Mouse (Mus musculus): ENCODE measurements around the gene Ifngr2. TPM values are rescaled to one million over a fixed set of nuclear protein-coding genes. Genes with fewer than 3 reads are reported as not detected.

Ifngr2 gene
- polyA plus RNA-seq (2012; rRNA removed) = 48.9 and 162 TPM in 2 replicates

DNA sequence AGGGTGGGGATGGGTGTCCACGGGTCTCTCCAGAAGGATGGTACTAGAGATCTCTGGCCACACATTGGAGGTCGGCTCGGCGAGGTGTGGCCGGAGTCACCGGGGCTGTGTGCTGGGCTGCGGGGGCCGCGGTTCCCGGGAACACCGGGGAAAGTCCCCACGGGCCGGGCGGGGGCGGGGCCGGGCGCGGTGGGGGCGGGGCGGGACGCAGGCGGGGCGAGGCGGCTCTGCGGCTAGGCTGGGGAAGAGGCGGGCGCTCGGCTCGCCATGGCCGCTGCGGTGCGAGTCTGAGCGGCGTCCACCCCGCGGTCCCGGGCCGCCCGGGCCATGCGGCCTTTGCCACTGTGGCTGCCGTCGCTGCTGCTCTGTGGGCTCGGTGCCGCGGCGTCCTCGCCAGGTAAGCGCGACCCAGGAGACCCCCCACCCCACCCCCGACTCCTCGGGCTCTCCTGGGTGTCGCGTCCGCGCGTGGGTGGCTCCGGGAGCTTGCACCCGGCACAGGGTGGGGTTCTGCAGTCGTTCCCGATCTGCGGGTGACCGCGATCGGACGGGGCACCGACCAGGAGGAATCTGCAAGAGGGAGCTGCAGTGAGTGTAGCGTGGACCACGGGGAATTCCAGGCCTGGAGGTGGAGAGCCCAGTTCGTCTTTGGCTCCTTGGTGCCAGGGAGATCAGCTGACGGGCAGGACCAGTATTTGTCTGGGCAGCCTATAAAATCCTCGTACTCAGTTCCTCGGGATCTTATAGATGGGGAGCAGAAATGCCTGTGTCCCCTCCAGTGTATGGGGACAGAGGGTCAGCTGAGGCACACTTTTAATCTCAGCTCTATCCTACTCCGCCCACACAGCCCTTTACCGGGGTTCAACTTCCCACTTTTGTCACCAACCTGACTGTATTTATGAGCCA, at the start of gene Ifngr2:
Gene Ifngr2 (plus strand): TSS at position 237 of the 906 bp plus-strand sequence.
- 0 out of 2 replicates have a peak, but pooled peaks cover 2% of the 10 kb centered on the region for H3K36me3 ChIP-seq (ENCODE audit: control insufficient read depth, insufficient read depth, low read length)
- no peaks in the 10 kb centered on the region for H3K27me3 ChIP-seq (ENCODE audit: control insufficient read depth, insufficient read depth, low read length)
- H3K4me1 ChIP-seq (ENCODE audit: control insufficient read depth, insufficient read depth, insufficient read length, low read length) = peaks cover 23% of the 10 kb centered on the region
- H3K4me3 ChIP-seq (ENCODE audit: low read depth, low read length) = peak within 1 kb of the TSS; percentile 95
- no peak for TF ChIP-seq CTCF (IDR thresholded peaks at IDR 0.05; ENCODE audit: extremely low read depth, insufficient read length, insufficient replicate concordance, low read depth, low read length)
- no peak; the same call in 1 of the 2 replicates for TF ChIP-seq POLR2A (IDR thresholded peaks at IDR 0.05; ENCODE audit: low read depth, low read length)
- under 1% methylated on average over 73 of the region's 74 CpGs for WGBS
- H3K27ac ChIP-seq (ENCODE audit: insufficient read depth, low read depth, low read length) = peak within 1 kb of the TSS; percentile 96

DNA sequence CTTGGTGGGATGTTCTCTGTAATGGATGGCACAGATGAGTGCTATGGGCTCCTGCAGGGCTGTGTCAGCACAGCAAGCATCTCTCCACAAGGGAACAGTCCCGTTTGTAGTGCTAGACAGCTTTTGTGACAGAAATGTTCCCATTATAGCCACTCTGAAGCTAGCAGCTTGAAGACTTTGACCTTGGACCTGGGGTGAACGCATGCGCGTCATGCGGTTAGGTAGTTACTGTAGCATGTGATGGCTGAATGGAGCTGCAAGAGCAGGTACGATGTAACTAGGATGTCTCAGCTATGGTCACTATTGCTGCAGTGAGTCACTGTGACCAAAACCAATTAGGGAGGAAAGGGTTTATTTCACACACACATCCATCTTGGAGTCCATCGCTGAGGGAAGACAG, 48.8 kb upstream of the Ifngr2 start:
- H3K27ac ChIP-seq (ENCODE audit: insufficient read depth, low read depth, low read length) = no peak overlapping the region
- no peak for TF ChIP-seq POLR2A (IDR thresholded peaks at IDR 0.05; ENCODE audit: low read depth, low read length)
- TF ChIP-seq CTCF (IDR thresholded peaks at IDR 0.05; ENCODE audit: extremely low read depth, insufficient read length, insufficient replicate concordance, low read depth, low read length) = no peak
- H3K4me1 ChIP-seq (ENCODE audit: control insufficient read depth, insufficient read depth, insufficient read length, low read length) = no peaks in the 10 kb centered on the region
- peaks cover 70% of the 10 kb centered on the region for H3K36me3 ChIP-seq (ENCODE audit: control insufficient read depth, insufficient read depth, low read length)
- WGBS = 86% methylated on average over 7 of the region's 7 CpGs
- H3K4me3 ChIP-seq (ENCODE audit: low read depth, low read length) = no peak overlapping the region
- no peaks in the 10 kb centered on the region for H3K27me3 ChIP-seq (ENCODE audit: control insufficient read depth, insufficient read depth, low read length)

DNA sequence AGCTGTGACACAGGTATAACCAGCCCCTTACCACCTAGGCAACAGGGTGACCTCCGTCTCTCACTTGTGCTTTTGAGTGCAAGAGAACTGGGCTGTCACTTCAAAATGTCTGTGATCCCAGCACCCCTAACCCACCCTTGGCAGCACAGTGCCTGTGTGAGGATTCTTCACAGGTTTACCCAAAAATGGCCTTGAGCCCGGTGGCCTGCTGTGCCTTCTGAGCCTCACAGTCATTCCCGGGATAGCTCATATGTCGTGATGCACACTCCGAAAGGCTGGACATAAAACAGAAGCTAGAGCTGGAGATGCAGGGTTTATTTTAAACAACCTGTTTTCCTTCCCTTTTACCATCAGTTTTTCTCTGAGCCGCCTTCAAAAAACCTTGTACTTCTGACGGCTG, 42.2 kb upstream of the Ifngr2 start:
- Histone ChIP-seq H3K36me3 (ENCODE audit: control insufficient read depth, insufficient read depth, low read length) (peaks cover 69% of the 10 kb centered on the region), H3K27ac (ENCODE audit: insufficient read depth, low read depth, low read length) (no peak overlapping the region), H3K4me1 (ENCODE audit: control insufficient read depth, insufficient read depth, insufficient read length, low read length) (no peaks in the 10 kb centered on the region), H3K27me3 (ENCODE audit: control insufficient read depth, insufficient read depth, low read length) (no peaks in the 10 kb centered on the region), H3K4me3 (ENCODE audit: low read depth, low read length) (no peak overlapping the region)
- TF ChIP-seq POLR2A (IDR thresholded peaks at IDR 0.05; ENCODE audit: low read depth, low read length) (no peak), CTCF (IDR thresholded peaks at IDR 0.05; ENCODE audit: extremely low read depth, insufficient read length, insufficient replicate concordance, low read depth, low read length) (no peak)
- 94% methylated on average over 7 of the region's 7 CpGs for WGBS

DNA sequence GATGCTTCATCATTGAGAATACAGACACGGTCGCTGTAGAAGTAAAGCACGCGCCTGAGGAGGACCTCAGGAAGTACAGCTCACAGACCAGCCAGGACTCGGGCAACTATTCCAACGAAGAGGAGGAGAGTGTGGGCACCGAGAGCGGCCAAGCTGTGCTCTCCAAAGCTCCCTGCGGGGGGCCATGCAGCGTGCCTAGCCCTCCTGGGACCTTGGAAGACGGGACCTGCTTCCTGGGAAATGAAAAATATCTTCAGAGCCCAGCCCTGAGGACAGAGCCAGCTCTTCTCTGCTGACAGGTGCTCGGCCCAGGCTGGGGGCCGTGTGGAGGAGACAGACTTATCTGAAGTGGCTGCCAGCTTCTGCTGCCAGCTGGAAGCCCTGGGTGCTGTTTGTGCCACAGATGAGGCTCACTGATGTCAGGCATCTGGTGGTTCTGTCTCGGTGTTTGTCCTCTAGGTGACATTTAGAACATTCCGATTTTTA, 41.7 kb upstream of the Ifngr2 start:
- WGBS = 88% methylated on average over 15 of the region's 15 CpGs
- Histone ChIP-seq H3K27ac (ENCODE audit: insufficient read depth, low read depth, low read length) (no peak overlapping the region), H3K27me3 (ENCODE audit: control insufficient read depth, insufficient read depth, low read length) (no peaks in the 10 kb centered on the region), H3K36me3 (ENCODE audit: control insufficient read depth, insufficient read depth, low read length) (peaks cover 66% of the 10 kb centered on the region), H3K4me3 (ENCODE audit: low read depth, low read length) (no peak overlapping the region), H3K4me1 (ENCODE audit: control insufficient read depth, insufficient read depth, insufficient read length, low read length) (no peaks in the 10 kb centered on the region)
- TF ChIP-seq CTCF (IDR thresholded peaks at IDR 0.05; ENCODE audit: extremely low read depth, insufficient read length, insufficient replicate concordance, low read depth, low read length) (no peak), POLR2A (IDR thresholded peaks at IDR 0.05; ENCODE audit: low read depth, low read length) (no peak)

DNA sequence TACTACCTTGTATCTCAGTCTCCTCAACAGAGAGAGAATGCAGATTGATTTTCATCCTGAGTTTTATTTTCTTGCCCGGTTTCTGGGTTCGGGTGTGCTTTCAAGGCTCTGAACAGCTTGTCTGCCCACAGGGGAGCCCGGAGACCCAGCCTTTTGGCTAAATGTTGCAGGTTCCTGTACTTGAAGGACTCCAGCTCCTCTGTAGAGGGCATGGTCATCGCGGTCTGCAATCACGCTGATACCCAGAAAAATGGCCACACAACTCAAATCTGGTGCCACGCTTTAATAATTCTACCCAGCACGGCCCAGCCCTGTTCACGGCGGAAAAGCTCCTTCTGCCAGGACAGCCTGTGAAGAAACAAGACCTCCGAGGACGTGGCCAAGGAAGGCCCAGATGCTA, 40.5 kb upstream of the Ifngr2 start:
- Histone ChIP-seq H3K4me3 (ENCODE audit: low read depth, low read length) (no peak overlapping the region), H3K27ac (ENCODE audit: insufficient read depth, low read depth, low read length) (no peak overlapping the region), H3K36me3 (ENCODE audit: control insufficient read depth, insufficient read depth, low read length) (peaks cover 58% of the 10 kb centered on the region), H3K4me1 (ENCODE audit: control insufficient read depth, insufficient read depth, insufficient read length, low read length) (no peaks in the 10 kb centered on the region), H3K27me3 (ENCODE audit: control insufficient read depth, insufficient read depth, low read length) (no peaks in the 10 kb centered on the region)
- TF ChIP-seq POLR2A (IDR thresholded peaks at IDR 0.05; ENCODE audit: low read depth, low read length) = no peak
- no peak for TF ChIP-seq CTCF (IDR thresholded peaks at IDR 0.05; ENCODE audit: extremely low read depth, insufficient read length, insufficient replicate concordance, low read depth, low read length)
- WGBS = 96% methylated on average over 12 of the region's 12 CpGs

DNA sequence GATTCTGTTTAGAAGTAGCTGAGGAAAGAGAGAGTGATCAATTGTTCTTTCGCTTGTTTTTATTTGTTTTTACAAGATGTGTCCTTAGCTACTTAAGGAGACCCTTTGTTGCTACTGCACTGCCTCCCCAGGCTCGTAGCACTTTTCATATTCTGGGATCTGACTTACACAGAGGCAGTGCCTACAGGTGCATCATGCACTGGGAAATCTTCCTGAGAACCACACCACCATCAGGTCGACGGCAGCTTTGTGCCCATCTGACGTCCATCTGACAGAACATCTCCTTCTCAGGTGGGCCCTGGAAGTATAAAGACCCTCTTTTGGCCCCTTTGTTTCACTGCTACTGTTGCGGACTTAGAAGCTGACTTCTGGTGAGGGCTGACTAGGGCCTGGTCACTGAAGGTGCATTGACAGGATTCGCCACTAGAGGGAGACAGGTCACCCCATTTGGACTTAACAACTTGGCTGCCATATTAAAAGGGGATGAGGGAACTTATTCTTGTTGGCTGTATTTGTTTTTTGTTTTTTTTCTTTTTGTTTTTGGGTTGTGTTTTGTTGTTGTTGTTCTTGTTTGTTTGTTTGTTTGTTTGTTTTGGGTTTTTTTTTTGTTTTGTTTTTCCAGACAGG, 34.6 kb upstream of the Ifngr2 start:
- TF ChIP-seq POLR2A (IDR thresholded peaks at IDR 0.05; ENCODE audit: low read depth, low read length) = no peak
- peak; percentile 86; the same call in 1 of the 2 replicates for TF ChIP-seq CTCF (IDR thresholded peaks at IDR 0.05; ENCODE audit: extremely low read depth, insufficient read length, insufficient replicate concordance, low read depth, low read length)
- H3K27me3 ChIP-seq (ENCODE audit: control insufficient read depth, insufficient read depth, low read length) = no peaks in the 10 kb centered on the region
- no peak overlapping the region for H3K27ac ChIP-seq (ENCODE audit: insufficient read depth, low read depth, low read length)
- H3K4me1 ChIP-seq (ENCODE audit: control insufficient read depth, insufficient read depth, insufficient read length, low read length) = no peaks in the 10 kb centered on the region
- no peak overlapping the region for H3K4me3 ChIP-seq (ENCODE audit: low read depth, low read length)
- WGBS = 34% methylated on average over 7 of the region's 7 CpGs
- peaks cover 9% of the 10 kb centered on the region; the same call in 1 of the 2 replicates for H3K36me3 ChIP-seq (ENCODE audit: control insufficient read depth, insufficient read depth, low read length)

DNA sequence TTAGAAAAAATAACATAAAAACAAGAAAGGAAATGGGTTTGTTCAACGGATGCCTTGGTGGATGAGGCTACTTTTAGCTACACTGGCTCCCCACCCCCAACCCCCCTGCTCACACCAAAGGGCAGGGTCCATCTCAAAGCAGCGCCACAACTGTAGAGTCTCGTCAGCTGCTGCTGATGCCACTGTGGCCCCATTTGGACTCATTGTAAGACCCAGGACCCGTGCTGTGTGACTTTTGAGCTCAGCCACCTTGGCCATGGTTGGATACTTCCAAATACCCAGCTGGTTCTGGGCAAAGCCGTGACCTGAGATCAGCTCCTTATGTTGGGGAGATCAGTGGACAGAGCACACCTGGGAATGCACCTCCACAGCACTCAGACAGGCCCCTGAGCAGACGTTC, 33.8 kb upstream of the Ifngr2 start:
- no peak for TF ChIP-seq POLR2A (IDR thresholded peaks at IDR 0.05; ENCODE audit: low read depth, low read length)
- TF ChIP-seq CTCF (IDR thresholded peaks at IDR 0.05; ENCODE audit: extremely low read depth, insufficient read length, insufficient replicate concordance, low read depth, low read length) = no peak
- no peak overlapping the region for H3K4me3 ChIP-seq (ENCODE audit: low read depth, low read length)

More for the DNA sequence above, 33.8 kb upstream of the Ifngr2 start:
- Histone ChIP-seq H3K36me3 (ENCODE audit: control insufficient read depth, insufficient read depth, low read length) (peaks cover 4% of the 10 kb centered on the region; the same call in 1 of the 2 replicates), H3K4me1 (ENCODE audit: control insufficient read depth, insufficient read depth, insufficient read length, low read length) (no peaks in the 10 kb centered on the region), H3K27me3 (ENCODE audit: control insufficient read depth, insufficient read depth, low read length) (no peaks in the 10 kb centered on the region), H3K27ac (ENCODE audit: insufficient read depth, low read depth, low read length) (no peak overlapping the region)
- 92% methylated on average over 6 of the region's 6 CpGs for WGBS
